Mouse (Mus musculus) left cerebral cortex, adult 8-10 months (tissue): ENCODE data around the gene Fli1. TPM values are rescaled to one million over a fixed set of nuclear protein-coding genes. Genes with fewer than 3 reads are reported as not detected.
A peak's percentile ranks its signal among the peaks of the same experiment; 100 is the strongest.

ENCODE experiments used
- DNase-seq, 2 experiments: peaks; one replicate each; pipeline ENCODE4 v3.0.0; 2022; ENCODE audit warnings: low spot score in 2 of 2
- total RNA-seq, 4 experiments: library from RNA; stranded (reverse); gene quantifications; 2 replicates each; pipeline ENCODE4 v1.2.4; 2022

Fli1 gene
- total RNA-seq, 4 experiments from 2014 or later, result 4.2 to 7.7 (median 6.6) TPM

GRCm38 (mm10) chr9:32503423-32503822 lies 39.2 kb downstream of the Fli1 start:
- no peak for DNase-seq

- DNase-seq, result no peak
These were observed 40.2 kb downstream of the Fli1 start for GRCm38 (mm10) chr9:32502256-32503010.

- peak in 1 of 2 experiments; percentile 20 for DNase-seq
These were observed 41.8 kb downstream of the Fli1 start for GRCm38 (mm10) chr9:32500886-32501285.

- DNase-seq, result no peak
These were observed 42.6 kb downstream of the Fli1 start for GRCm38 (mm10) chr9:32500063-32500462.

- DNase-seq, result no peak
These were observed 43.2 kb downstream of the Fli1 start for GRCm38 (mm10) chr9:32499469-32499868.

GRCm38 (mm10) chr9:32495643-32495997 lies 47.0 kb downstream of the Fli1 start:
- no peak for DNase-seq

GRCm38 (mm10) chr9:32494891-32495642 lies 47.6 kb downstream of the Fli1 start:
- DNase-seq, result no peak

GRCm38 (mm10) chr9:32493588-32494423 lies 48.9 kb downstream of the Fli1 start:
- no peak for DNase-seq

- DNase-seq, result no peak
These were observed 49.9 kb downstream of the Fli1 start for GRCm38 (mm10) chr9:32492753-32493152.

GRCm38 (mm10) chr9:32491484-32491883 lies 51.2 kb downstream of the Fli1 start:
- DNase-seq, result no peak

- no peak for DNase-seq
These were observed 52.8 kb downstream of the Fli1 start for GRCm38 (mm10) chr9:32489794-32490358.

- no peak for DNase-seq
These were observed 53.3 kb downstream of the Fli1 start for GRCm38 (mm10) chr9:32489315-32489714.

GRCm38 (mm10) chr9:32488627-32489026 lies 54.0 kb downstream of the Fli1 start:
- no peak for DNase-seq

- no peak for DNase-seq
These were observed 54.8 kb downstream of the Fli1 start for GRCm38 (mm10) chr9:32487823-32488222.

GRCm38 (mm10) chr9:32487401-32487800 lies 55.3 kb downstream of the Fli1 start:
- DNase-seq, result no peak

GRCm38 (mm10) chr9:32480418-32480817 lies 62.2 kb downstream of the Fli1 start:
- DNase-seq, result no peak

- no peak for DNase-seq
These were observed 63.9 kb downstream of the Fli1 start for GRCm38 (mm10) chr9:32478799-32479198.

- no peak for DNase-seq
These were observed 64.6 kb downstream of the Fli1 start for GRCm38 (mm10) chr9:32478087-32478486.

GRCm38 (mm10) chr9:32476604-32477003 lies 66.1 kb downstream of the Fli1 start:
- DNase-seq, result no peak

- no peak for DNase-seq
These were observed 67.9 kb downstream of the Fli1 start for GRCm38 (mm10) chr9:32474621-32475390.

GRCm38 (mm10) chr9:32472346-32472745 lies 70.3 kb downstream of the Fli1 start:
- no peak for DNase-seq
